Mouse (Mus musculus): ENCODE data around the gene Gpr75. TPM values are rescaled to one million over a fixed set of nuclear protein-coding genes. Genes with fewer than 3 reads are reported as not detected.

Gpr75 gene
- polyA plus RNA-seq, 1 experiment from 2014 or later: 0.62 TPM

Other genes with a start within 250 kb of the Gpr75 start
- 10.2 and 10.9 TPM in 2 replicates for gene Acyp2, start 235.8 kb upstream of the Gpr75 start, polyA plus RNA-seq (2016; fragmentation: Nextera tagmentation; extraction: Ambion mirVana)
- 20.7 and 22.4 TPM in 2 replicates for gene Psme4, start 113.6 kb upstream of the Gpr75 start, polyA plus RNA-seq (2016; fragmentation: Nextera tagmentation; extraction: Ambion mirVana)
- 26.7 and 29.1 TPM in 2 replicates for gene Asb3, start 58 bp downstream of the Gpr75 start, polyA plus RNA-seq (2016; fragmentation: Nextera tagmentation; extraction: Ambion mirVana)
- 8.1 and 9.0 TPM in 2 replicates for gene Erlec1, start 69.0 kb downstream of the Gpr75 start, polyA plus RNA-seq (2016; fragmentation: Nextera tagmentation; extraction: Ambion mirVana)
- 10.6 and 10.8 TPM in 2 replicates for gene Chac2, start 101.0 kb downstream of the Gpr75 start, polyA plus RNA-seq (2016; fragmentation: Nextera tagmentation; extraction: Ambion mirVana)